Mouse (Mus musculus) ovary, postnatal 14 days (tissue): ENCODE measurements around the gene Evc2.

Source experiments
- DNase-seq: peaks from one replicate; pipeline ENCODE4 v3.0.0; 2022; ENCODE audit warnings: low spot score

The Evc2 gene

GRCm38 (mm10) chr5:37368796-37369195 is 30.5 kb downstream of the Evc2 start:
- DNase-seq: no peak

DNA sequence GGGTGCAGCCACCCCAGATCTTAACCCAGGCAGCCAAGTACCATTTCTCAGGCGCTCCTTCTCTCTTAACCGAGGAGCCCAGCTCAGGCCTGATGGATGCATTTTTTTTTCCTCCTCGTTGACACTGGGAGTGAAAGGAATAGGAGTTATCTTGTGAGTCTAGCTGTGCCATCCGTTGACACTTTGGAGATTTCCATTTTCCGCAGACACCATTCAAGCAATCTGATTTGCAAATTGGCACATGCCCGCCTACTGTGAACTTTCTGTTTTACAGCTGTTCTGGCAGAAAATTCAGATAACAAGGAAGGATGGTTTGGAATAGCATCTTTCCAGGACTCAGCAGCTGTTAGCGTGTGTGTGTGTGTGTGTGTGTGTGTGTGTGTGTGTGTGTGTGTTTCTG is 39.1 kb downstream of the Evc2 start:
- DNase-seq: no peak

GRCm38 (mm10) chr5:37380641-37381040 is 42.3 kb downstream of the Evc2 start:
- DNase-seq: no peak

DNA sequence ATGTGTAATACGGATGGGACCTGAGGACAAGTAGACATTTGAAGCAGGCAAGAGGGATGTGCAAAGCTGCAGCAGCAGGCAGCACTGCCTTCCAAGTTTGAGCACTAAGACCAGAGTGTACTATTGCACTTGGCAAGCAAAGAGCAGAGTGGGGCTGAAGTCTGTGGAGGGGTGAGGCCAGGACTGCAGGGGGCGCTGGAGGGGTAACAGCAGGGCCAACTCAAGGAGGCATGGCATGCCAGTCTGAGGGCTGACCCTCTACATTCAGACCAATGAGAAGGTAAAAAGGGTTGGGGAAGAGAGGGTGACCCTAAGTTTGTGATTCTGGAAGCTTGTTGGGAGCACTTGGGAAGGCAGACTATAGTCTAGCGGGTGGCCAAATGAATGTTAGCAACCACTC is 45.3 kb downstream of the Evc2 start:
- no peak for DNase-seq

GRCm38 (mm10) chr5:37388646-37389045 is 50.3 kb downstream of the Evc2 start:
- no peak for DNase-seq

GRCm38 (mm10) chr5:37389808-37390495 is 51.7 kb downstream of the Evc2 start:
- no peak for DNase-seq

GRCm38 (mm10) chr5:37390923-37391322 is 52.6 kb downstream of the Evc2 start:
- no peak for DNase-seq

- no peak for DNase-seq
Observed at GRCm38 (mm10) chr5:37391901-37392300, 53.6 kb downstream of the Evc2 start.

- no peak for DNase-seq
Observed at GRCm38 (mm10) chr5:37395172-37396030, 57.1 kb downstream of the Evc2 start.

GRCm38 (mm10) chr5:37419028-37419427 is 80.7 kb downstream of the Evc2 start:
- DNase-seq: no peak

DNA sequence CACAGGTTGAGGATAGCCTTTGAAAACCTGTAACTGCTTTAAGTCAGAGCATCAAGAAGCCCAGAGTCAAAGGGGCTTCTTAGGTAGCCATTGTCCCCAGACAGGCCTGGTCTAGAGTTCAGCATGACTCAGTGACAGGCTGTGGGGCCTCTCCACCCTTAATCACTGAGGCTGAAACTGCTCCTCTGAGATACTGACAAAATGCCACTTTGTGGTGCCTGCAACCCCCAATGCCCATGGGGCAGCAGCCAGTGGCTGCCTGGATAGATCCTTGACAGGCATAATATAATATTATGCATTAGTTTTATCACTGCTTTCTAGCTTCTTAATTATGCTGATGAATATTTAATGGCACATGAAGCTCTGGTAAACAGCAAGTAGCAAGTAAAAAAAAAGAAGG is 88.9 kb downstream of the Evc2 start:
- DNase-seq: no peak

GRCm38 (mm10) chr5:37435417-37435816 is 97.1 kb downstream of the Evc2 start:
- no peak for DNase-seq

- DNase-seq: no peak
Observed at GRCm38 (mm10) chr5:37442767-37443166, 104.5 kb downstream of the Evc2 start.

- no peak for DNase-seq
Observed at GRCm38 (mm10) chr5:37447546-37447945, 109.2 kb downstream of the Evc2 start.

DNA sequence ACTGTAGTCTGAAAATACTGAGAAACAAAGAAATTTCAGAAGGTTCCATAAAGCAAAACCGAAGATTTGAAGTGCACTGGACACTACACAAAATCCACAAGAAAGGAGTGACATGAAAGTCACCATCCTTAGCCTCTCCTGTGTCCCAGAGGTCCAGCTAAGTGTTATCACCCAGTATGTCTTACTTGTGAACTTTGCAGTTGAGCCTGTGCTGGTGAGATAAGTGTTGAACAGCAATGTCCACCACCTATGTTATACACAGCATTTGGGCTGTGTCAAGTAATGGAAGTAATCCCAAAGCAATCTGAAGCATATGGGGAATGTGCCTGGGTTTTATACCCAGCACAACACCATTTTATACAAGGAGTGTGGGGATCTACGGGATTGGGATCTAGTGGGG is 118.3 kb downstream of the Evc2 start:
- DNase-seq: no peak

- no peak for DNase-seq
Observed at GRCm38 (mm10) chr5:37457191-37457590, 118.9 kb downstream of the Evc2 start.

DNA sequence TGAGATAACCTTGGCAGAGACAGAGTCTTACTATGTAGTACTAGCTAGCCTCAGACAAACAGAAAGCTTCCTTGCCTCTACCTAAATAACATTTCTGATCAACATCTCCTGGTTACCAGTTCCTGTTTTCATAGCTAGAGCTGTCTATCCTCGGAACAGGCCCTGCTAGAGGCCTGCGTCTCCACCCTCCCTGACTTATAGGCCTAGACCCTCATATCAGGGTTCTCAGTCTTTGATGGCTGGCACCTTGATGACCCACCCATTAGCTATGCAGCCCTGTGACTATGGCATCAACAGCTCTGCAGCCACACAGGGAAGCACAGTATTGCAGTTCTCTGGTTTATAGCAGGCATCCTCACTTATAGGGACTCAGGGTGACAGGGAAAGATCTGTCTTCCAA is 119.5 kb downstream of the Evc2 start:
- no peak for DNase-seq

DNA sequence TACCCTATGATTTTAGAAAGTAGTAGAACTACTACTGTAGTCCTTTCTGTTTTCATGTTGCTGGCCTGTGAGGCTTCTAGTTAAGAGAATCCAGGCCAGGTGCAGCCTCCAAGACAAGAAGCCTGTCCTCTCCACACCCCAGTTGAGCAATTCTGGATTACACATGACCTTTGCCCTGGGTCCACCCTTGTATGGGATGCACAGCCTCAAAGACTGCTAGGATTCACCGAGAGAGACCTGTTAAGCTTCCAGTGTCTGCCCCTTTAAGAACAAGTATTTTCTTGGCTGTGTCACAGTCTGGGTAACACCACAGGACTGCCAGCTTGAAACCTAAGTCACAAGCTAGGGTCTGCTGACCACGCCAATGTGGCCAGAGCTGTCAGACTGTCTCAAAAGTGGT is 119.9 kb downstream of the Evc2 start:
- no peak for DNase-seq

DNA sequence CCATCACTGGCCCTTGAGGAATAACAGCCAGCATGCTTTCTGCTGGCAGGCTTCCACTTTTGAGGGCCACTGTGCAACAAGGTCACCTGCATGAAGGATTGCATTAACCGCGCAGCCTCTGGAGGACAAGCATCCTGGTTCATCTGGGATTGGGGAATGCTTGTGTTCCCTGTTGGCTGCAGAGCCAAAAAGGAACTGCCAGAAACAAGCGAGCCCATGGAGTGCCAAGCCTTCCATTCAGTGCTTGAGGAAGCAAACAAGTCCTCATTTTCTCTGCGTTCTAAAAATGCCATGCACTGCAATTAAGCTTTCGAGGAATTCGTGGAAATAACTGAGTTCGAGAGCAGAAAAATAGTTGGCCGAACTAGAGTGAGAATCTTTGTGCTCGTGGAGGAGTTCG is 127.2 kb downstream of the Evc2 start:
- no peak for DNase-seq

DNA sequence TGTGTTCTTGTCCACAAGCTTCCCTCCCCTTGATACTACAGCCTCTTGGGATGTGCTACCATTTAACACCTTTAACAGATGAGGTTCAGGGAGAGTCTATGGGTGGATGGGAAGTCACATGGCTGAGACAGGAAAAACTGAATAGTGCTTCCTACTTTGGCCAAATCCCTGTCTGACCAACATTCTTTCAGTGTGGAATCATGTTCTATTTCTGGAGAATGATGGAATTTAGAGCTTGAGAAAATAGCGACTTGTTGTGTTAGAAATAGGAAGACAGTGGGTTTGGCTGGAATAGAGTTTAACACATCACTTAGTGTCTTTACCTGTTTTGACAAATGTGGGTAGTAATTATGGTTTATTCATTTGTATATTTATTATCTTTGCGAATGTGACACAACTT is 129.3 kb downstream of the Evc2 start:
- DNase-seq: no peak

DNA sequence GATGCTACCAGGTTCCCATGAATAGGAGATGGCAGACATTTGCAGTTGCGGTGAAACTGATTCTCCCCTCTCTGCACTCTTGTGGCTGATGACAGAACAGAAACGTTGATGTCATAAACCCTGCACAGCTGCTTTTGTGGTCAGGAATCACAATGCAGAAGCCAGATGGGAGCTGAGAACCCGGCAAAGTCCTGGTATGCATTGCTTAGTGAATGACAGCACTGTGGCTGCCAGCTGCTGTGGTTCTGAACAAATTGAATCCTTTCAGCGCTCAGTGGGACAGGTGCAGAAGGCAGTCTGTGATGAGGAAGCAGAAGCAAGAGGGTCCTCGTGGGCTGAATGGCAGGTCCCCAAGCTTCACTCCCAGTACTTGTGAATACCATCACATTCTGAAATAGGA is 130.7 kb downstream of the Evc2 start:
- DNase-seq: no peak

DNA sequence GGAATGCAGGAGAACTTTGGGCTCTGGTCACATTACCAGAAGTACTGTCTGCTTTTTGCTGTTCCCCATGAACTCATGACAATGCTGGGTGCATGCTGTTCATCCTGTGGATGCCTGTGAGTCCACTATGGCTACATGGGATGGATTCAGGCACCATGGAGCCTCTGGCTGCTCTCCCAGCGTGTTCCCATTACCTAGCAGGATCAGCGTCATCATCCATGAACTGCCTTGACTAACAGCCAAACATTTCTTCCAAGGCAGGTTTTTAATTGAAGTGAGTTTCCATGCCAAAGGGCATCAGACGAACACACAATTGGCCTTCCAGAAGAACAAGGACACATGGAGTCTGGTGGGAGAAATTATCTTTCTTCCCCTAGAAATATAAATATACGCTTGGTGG is 133.3 kb downstream of the Evc2 start:
- no peak for DNase-seq

GRCm38 (mm10) chr5:37472025-37472608 is 133.8 kb downstream of the Evc2 start:
- DNase-seq: peak; percentile 2
